Mouse (Mus musculus) forebrain, embryonic 16.5 days (tissue): ENCODE measurements around the gene Sarnp. TPM values are rescaled to one million over a fixed set of nuclear protein-coding genes. Genes with fewer than 3 reads are reported as not detected.
A peak's percentile ranks its signal among the peaks of the same experiment; 100 is the strongest.

Experiments
- ATAC-seq: fragments of 200-750 bp; cut with Nextera tagmentation; 2 replicates; pipeline ENCODE4 v1.8.0; 2017; ENCODE audit warnings: mild to moderate bottlenecking, moderate library complexity
- H3K27ac ChIP-seq: fragments of 300-500 bp; sonication (generic); 2 replicates; pipeline ENCODE4 v1.5.1; 2014; ENCODE audit warnings: low read length, control low read depth
- H3K27me3 ChIP-seq: fragments of 300-500 bp; sonication (generic); replicated peaks from 2 replicates; pipeline ENCODE4 v1.6.1; 2014; ENCODE audit warnings: low read length; ENCODE audit not compliant: control insufficient read depth, insufficient read depth
- H3K36me3 ChIP-seq: fragments of 300-500 bp; sonication (generic); 2 replicates; pipeline ENCODE4 v1.6.1; 2014; ENCODE audit not compliant: control insufficient read depth, insufficient read depth
- H3K4me1 ChIP-seq: fragments of 300-500 bp; sonication (generic); replicated peaks from 2 replicates; pipeline ENCODE4 v1.6.1; 2014; ENCODE audit warnings: low read length; ENCODE audit not compliant: control insufficient read depth, insufficient read depth
- H3K4me2 ChIP-seq: fragments of 300-500 bp; sonication (generic); 2 replicates; pipeline ENCODE4 v1.6.1; 2014; ENCODE audit warnings: mild to moderate bottlenecking, low read length, control low read depth
- H3K4me3 ChIP-seq: fragments of 300-500 bp; sonication (generic); replicated peaks from 2 replicates; pipeline ENCODE4 v1.5.1; 2014; ENCODE audit warnings: mild to moderate bottlenecking, low read length, control low read depth
- H3K9ac ChIP-seq: fragments of 300-500 bp; sonication (generic); replicated peaks from 2 replicates; pipeline ENCODE4 v1.6.1; 2014; ENCODE audit warnings: low read depth, low read length, control low read depth
- H3K9me3 ChIP-seq: fragments of 300-500 bp; sonication (generic); 2 replicates; pipeline ENCODE4 v1.6.1; 2016; ENCODE audit warnings: low read length; ENCODE audit not compliant: control insufficient read depth
- WGBS: fragments of 180-500 bp; shearing (Covaris S2); extraction: QIAGEN DNeasy Blood & Tissue Kit; methylation state at CpG from one replicate; pipeline ENCODE4 v1.1.7; 2014; 5-methylcytosine and 5-hydroxymethylcytosine counted together
- polyA plus RNA-seq: library from polyadenylated mRNA; unstranded; fragments of >200 nt; fragmentation: Nextera tagmentation; extraction: Ambion mirVana; gene quantifications from 2 replicates; pipeline ENCODE4 v1.2.1, GENCODE M21; 2015

The Sarnp gene
- polyA plus RNA-seq, 1 experiment from 2014 or later, result 194 TPM

DNA sequence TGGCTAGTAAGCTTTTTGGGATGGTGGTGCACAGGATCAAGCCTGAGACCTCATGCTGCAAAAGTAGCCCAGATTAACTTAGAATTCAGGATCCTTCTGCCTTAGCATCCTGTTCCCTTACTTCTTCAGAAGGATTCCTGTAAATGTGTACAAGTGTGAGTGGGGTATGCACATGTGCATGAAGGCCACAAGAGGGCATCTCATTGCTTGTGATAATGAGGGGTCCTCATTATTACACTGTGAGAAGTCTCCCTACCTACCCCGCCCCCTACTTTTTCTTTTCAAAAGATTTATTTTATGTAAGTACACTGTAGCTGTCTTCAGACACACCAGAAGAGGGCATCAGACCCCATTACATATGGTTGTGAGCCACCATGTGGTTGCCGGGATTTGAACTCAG lies 98.4 kb downstream of the Sarnp start:
- H3K27ac ChIP-seq, result no peak overlapping the region
- no peak overlapping the region for H3K4me3 ChIP-seq
- H3K4me2 ChIP-seq, result no peak overlapping the region
- no peaks in the 10 kb centered on the region for H3K9me3 ChIP-seq
- ATAC-seq, result no peak
- 81% methylated on average over 2 of the region's 2 CpGs for WGBS
- H3K9ac ChIP-seq, result no peak overlapping the region
- no peaks in the 10 kb centered on the region for H3K27me3 ChIP-seq
- H3K4me1 ChIP-seq, result peaks cover 3% of the 10 kb centered on the region
- no peaks in the 10 kb centered on the region for H3K36me3 ChIP-seq

DNA sequence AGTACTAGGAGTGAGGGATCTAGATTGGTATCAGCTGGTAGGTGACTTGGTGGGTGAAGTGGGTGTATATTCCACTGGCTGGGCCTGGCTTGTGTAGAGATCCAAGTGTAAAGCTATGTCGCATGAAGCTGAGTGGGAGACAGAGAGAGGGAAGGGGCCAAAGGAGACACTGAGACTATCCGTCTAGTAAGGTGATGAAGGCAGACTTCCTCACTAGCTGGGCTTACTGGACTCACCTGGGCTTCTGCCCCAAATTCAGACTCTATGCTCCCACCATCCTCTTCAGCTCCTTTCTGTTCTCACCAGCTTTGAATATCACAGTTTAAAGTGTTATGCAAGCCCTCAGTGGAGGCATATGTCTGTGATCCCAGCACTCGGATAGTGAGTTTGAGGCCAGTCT lies 99.5 kb downstream of the Sarnp start:
- H3K4me2 ChIP-seq, result no peak overlapping the region
- H3K4me1 ChIP-seq, result peaks cover 2% of the 10 kb centered on the region; the same call in 1 of the 2 replicates
- no peak overlapping the region for H3K9ac ChIP-seq
- no peaks in the 10 kb centered on the region for H3K36me3 ChIP-seq
- no peaks in the 10 kb centered on the region for H3K9me3 ChIP-seq
- 96% methylated on average over 3 of the region's 3 CpGs for WGBS
- H3K4me3 ChIP-seq, result no peak overlapping the region
- no peaks in the 10 kb centered on the region for H3K27me3 ChIP-seq
- H3K27ac ChIP-seq, result no peak overlapping the region
- no peak for ATAC-seq

DNA sequence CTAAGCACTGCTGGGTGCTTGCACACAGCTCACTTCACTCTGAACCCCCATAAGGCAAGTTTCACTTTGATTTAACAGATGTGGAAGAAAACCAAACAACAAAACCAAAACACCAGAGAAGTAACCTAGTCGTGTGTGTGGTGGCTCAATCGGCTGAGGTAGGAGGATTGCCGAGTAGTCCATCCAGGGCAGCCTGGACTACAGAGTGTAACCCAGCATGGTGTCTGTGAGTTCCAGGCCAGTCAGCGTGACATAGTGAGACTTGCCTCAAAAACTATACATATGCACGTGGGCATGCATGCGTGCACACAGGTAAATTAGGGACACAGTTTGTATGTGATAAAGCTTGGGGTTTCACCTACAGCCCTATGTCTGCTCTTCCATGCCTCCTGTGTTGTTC lies 100.3 kb downstream of the Sarnp start:
- peaks cover 10% of the 10 kb centered on the region for H3K4me1 ChIP-seq
- ATAC-seq, result no peak
- no peak overlapping the region for H3K4me2 ChIP-seq
- H3K4me3 ChIP-seq, result no peak overlapping the region
- H3K9me3 ChIP-seq, result no peaks in the 10 kb centered on the region
- H3K9ac ChIP-seq, result no peak overlapping the region
- WGBS, result 89% methylated on average over 6 of the region's 6 CpGs
- no peaks in the 10 kb centered on the region for H3K36me3 ChIP-seq
- H3K27ac ChIP-seq, result no peak overlapping the region
- no peaks in the 10 kb centered on the region for H3K27me3 ChIP-seq

DNA sequence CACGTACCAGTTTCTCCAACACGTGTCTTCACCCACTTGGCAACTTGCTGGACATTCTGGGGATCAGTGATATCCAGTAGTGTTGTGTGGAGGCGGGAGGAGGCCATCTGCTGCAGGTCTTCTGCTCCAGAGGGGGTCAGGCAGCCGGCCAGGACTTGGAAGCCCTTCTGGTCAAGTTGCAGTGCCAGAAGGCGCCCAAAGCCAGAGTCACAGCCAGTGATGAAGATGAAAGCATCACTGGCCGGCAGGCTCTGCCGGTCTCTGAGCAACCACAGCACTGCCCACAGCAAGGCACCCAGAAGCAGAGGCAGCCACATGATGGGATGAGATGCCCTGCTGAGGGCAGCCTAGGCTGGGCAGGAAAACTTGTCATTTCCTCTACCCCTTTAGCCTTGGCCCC lies 101.1 kb downstream of the Sarnp start:
- no peaks in the 10 kb centered on the region for H3K27me3 ChIP-seq
- H3K36me3 ChIP-seq, result no peaks in the 10 kb centered on the region
- no peak overlapping the region for H3K4me2 ChIP-seq
- H3K9ac ChIP-seq, result no peak overlapping the region
- H3K9me3 ChIP-seq, result no peaks in the 10 kb centered on the region
- peaks cover 14% of the 10 kb centered on the region for H3K4me1 ChIP-seq
- H3K4me3 ChIP-seq, result no peak overlapping the region
- WGBS, result 83% methylated on average over 7 of the region's 7 CpGs
- H3K27ac ChIP-seq, result no peak overlapping the region
- no peak for ATAC-seq

DNA sequence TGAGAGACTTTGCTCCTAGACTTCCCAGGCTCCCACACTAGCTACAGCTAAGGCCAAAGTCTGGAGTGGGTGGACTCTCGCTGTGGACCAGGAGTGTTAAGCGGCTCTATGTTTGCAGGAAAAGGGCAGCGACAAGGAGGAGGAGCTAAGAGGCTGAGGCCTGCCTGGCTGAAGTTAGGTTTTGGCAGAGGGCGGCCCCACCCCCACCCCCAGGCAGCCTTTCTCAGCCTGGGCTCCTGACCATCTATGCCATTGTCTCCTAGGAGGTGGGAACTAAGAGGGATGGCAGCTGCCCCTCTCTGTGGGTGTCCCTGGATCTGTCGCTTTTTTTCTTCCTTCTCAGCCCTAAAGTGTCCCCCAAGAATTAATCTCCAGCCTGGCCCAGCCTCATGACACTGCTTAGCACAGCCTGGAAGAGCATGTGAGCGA lies 102.1 kb downstream of the Sarnp start:
- Histone ChIP-seq H3K4me3 (no peak overlapping the region), H3K9ac (no peak overlapping the region), H3K9me3 (no peaks in the 10 kb centered on the region), H3K27me3 (no peaks in the 10 kb centered on the region), H3K4me1 (peaks cover 22% of the 10 kb centered on the region), H3K36me3 (no peaks in the 10 kb centered on the region), H3K4me2 (no peak overlapping the region), H3K27ac (no peak overlapping the region)
- no peak for ATAC-seq
- 19% methylated on average over 6 of the region's 6 CpGs for WGBS

DNA sequence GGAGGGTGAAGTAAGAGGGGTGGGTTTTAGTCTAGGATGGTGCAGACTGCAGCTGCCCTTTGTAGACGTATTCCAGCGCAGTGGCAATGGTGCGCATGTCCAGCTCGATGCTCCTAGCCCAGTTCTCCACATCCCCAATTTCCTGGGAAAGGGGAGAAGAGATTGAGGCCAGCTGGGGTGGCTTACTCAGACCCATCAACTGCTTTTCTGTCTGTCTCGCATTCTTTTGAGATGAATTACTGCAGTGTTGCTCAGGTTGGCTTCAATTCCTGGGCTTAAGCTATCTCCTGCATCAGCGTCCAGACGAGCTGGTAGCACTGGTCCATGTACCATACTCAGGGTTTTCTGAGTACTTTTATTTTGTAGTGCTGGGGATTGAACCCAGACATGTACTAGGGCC lies 102.8 kb downstream of the Sarnp start:
- 85% methylated on average over 7 of the region's 7 CpGs for WGBS
- no peak overlapping the region for H3K4me3 ChIP-seq
- no peak overlapping the region for H3K27ac ChIP-seq
- no peak overlapping the region for H3K4me2 ChIP-seq
- H3K4me1 ChIP-seq, result peaks cover 22% of the 10 kb centered on the region
- no peak overlapping the region for H3K9ac ChIP-seq
- no peak for ATAC-seq
- no peaks in the 10 kb centered on the region for H3K27me3 ChIP-seq
- H3K9me3 ChIP-seq, result no peaks in the 10 kb centered on the region
- no peaks in the 10 kb centered on the region for H3K36me3 ChIP-seq

DNA sequence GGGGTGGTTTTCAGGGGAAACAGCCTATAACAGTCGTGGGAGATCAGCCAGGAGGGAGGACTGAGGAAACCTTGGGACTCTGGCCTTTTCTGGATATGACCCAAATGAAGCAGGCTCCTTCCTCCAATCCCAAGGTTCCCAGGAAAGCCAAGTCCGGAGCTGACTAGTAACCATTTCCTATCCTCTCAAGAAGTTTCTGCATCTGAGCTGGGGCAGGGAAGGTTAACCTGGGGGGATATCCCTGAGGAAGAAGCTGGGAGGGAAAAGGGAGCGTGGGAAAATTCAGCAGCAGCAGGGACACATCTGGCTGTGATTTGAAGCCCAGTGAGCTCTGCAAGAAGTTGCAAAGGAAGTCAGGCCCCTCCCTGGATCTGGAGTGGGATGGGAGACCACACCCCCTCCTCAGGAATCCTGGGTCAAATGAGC lies 103.6 kb downstream of the Sarnp start:
- no peak for ATAC-seq
- H3K4me1 ChIP-seq, result peaks cover 22% of the 10 kb centered on the region

DNA sequence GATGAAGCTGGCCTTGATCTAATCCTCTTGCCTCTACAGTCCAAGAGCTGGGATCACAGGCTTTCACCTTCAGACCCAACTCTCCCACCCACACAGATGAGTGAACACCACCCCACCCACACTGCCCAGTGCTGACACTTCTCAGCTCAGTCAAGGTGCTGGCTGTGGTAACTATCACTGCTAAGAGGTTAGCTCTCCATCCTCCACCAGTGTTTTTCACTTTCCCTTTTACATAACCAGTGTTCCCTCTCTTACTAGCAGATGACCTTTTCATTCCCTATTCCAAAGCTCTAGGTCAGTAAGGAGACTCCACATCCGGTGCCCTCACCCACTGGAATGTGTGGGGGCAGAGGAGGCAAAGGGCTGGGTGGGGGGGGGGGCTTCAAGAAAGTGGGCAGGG lies 104.1 kb downstream of the Sarnp start:
- Histone ChIP-seq H3K4me1 (peaks cover 22% of the 10 kb centered on the region), H3K4me3 (no peak overlapping the region), H3K27me3 (no peaks in the 10 kb centered on the region), H3K27ac (no peak overlapping the region), H3K9me3 (no peaks in the 10 kb centered on the region), H3K4me2 (no peak overlapping the region), H3K9ac (no peak overlapping the region), H3K36me3 (no peaks in the 10 kb centered on the region)
- no peak for ATAC-seq
- WGBS, result 58% methylated on average over 1 of the region's 1 CpGs

More for the DNA sequence above, 103.6 kb downstream of the Sarnp start:
- H3K9me3 ChIP-seq, result no peaks in the 10 kb centered on the region
- H3K4me2 ChIP-seq, result no peak overlapping the region
- H3K27ac ChIP-seq, result no peak overlapping the region
- H3K27me3 ChIP-seq, result no peaks in the 10 kb centered on the region
- H3K36me3 ChIP-seq, result no peaks in the 10 kb centered on the region
- H3K4me3 ChIP-seq, result no peak overlapping the region
- H3K9ac ChIP-seq, result no peak overlapping the region
- 78% methylated on average over 3 of the region's 3 CpGs for WGBS

DNA sequence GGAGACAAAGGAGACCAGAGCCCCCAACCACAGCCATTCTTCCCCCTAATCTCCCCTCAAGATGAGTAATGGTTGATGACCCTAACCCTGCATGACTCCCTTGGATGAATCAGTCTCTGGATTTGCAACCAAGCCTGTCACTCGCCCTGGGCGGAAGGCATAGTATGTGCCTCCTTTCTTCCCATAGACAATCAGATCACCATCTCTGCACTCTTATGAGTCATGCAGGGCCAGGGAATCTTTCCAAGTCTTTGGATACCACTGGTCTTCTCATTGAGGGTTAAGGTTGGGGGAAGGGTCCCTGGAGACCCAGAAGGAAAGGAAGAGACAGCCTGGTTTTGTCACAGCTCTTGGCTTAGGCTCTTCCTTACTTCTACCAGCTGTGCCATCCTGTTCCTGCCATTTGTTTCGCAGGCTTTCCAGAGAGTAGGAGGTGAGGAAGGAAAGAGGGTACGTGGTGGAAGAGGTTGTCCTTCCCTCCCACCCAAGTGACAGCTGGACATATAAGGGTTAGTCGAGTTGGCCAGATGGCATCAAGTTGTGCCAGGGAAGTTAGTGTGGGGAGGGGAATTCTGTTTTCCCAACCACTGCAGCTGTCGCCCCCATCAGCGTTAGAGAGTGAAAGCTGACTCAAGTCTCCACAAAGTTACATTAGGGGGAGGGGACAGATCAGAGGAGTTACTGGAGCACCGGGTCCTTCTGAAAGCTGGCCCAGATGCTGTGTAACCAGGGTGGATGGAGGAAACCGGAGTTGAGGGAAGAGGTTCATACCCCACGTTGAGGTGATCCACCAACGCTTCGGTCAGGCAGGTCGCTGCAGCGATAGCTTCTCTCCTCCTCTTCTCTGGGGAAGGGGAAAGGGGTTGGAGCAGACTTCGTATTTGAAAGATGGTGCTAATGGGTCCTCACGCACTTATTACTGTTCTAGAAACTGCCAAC lies 105.0 kb downstream of the Sarnp start:
- no peak for ATAC-seq

More for the DNA sequence above, 105.0 kb downstream of the Sarnp start:
- Histone ChIP-seq H3K9me3 (no peaks in the 10 kb centered on the region), H3K4me1 (peaks cover 22% of the 10 kb centered on the region), H3K4me3 (peak overlapping the region; percentile 60), H3K27me3 (no peaks in the 10 kb centered on the region), H3K4me2 (peak overlapping the region; percentile 81), H3K36me3 (no peaks in the 10 kb centered on the region), H3K9ac (peak overlapping the region; percentile 71; the same call in 1 of the 2 replicates), H3K27ac (peak overlapping the region; percentile 14; the same call in 1 of the 2 replicates)
- WGBS, result 71% methylated on average over 16 of the region's 16 CpGs
